Mouse (Mus musculus): ENCODE results near the gene Cst10. TPM values are rescaled to one million over a fixed set of nuclear protein-coding genes. Genes with fewer than 3 reads are reported as not detected.
A peak's percentile ranks its signal among the peaks of the same experiment; 100 is the strongest.

The Cst10 gene
- polyA plus RNA-seq (2016; fragmentation: Nextera tagmentation; extraction: Ambion mirVana), result not detected in 2 replicates

DNA sequence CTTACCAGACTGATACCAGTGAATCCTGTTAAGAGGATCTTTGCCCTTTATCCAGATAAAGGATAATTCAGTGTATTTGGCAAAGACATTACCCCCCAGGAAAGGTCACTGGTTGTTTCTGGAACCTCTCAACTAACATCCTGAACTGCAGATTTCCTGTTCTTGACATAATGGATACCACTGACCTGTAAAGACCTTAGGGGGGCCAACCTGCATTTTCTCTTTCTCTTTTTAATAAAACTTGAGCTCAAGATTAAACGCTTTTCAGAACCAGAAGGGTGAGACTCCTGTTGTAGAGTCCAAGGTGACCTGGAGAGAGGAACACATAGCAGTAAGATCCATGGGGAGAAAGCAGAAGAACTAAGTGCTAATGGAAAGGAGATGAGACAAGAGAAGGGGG, at the start of gene Cst10:
TSS of gene Cst10 (plus strand) at position 301 of the 400 bp plus-strand sequence.
- 67% methylated on average over 1 of the region's 1 CpGs for WGBS
- no peak for DNase-seq (ENCODE audit: low spot score)

GRCm38 (mm10) chr2:149392951-149393350, 11.9 kb upstream of the Cst10 start:
- DNase-seq (ENCODE audit: low spot score), result no peak
- Histone ChIP-seq H3K27me3 (ENCODE audit: low read depth, poor library complexity, severe bottlenecking) (no peaks in the 10 kb centered on the region), H3K27ac (replicated peaks) (no peak overlapping the region), H3K36me3 (no peaks in the 10 kb centered on the region), H3K4me1 (no peaks in the 10 kb centered on the region), H3K4me3 (no peak overlapping the region), H3K9me3 (replicated peaks) (no peaks in the 10 kb centered on the region; the same call in 1 of the 2 replicates)
- 56% methylated on average over 3 of the region's 3 CpGs for WGBS

More for the DNA sequence above, at the start of gene Cst10:
- Histone ChIP-seq H3K27ac (replicated peaks) (no peak within 1 kb of the TSS), H3K4me3 (no peak within 1 kb of the TSS), H3K36me3 (no peaks in the 10 kb centered on the region), H3K27me3 (ENCODE audit: low read depth, poor library complexity, severe bottlenecking) (no peaks in the 10 kb centered on the region), H3K4me1 (no peaks in the 10 kb centered on the region), H3K9me3 (replicated peaks) (no peaks in the 10 kb centered on the region)

DNA sequence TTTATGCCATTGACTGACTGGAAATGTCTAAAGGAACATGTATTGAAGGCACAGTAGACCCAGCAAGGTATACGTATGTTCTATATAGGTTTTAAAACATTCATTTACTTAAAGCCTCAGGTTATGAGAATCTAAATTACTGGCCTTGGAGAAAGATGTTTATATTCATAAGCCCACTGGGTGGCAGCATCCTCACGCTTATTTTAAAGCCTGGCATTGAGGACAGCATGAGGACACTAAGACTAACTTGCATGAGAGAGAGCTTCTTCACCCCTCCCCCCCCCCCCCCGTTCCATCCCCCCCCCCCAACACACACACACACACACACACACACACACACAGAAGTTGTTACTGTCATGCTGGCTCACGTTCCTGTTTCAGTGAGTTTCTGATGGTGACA, 17.7 kb downstream of the Cst10 start:
- no peaks in the 10 kb centered on the region for H3K36me3 ChIP-seq
- H3K27ac ChIP-seq (replicated peaks), result no peak overlapping the region
- DNase-seq (ENCODE audit: low spot score), result peak; percentile 28
- no peaks in the 10 kb centered on the region for H3K27me3 ChIP-seq (ENCODE audit: low read depth, poor library complexity, severe bottlenecking)
- H3K4me3 ChIP-seq, result no peak overlapping the region
- no peaks in the 10 kb centered on the region for H3K4me1 ChIP-seq
- 40% methylated on average over 3 of the region's 4 CpGs for WGBS
- no peaks in the 10 kb centered on the region for H3K9me3 ChIP-seq (replicated peaks)

Data from midbrain, embryonic 10.5 days (tissue).